In the genomic region with DNA sequence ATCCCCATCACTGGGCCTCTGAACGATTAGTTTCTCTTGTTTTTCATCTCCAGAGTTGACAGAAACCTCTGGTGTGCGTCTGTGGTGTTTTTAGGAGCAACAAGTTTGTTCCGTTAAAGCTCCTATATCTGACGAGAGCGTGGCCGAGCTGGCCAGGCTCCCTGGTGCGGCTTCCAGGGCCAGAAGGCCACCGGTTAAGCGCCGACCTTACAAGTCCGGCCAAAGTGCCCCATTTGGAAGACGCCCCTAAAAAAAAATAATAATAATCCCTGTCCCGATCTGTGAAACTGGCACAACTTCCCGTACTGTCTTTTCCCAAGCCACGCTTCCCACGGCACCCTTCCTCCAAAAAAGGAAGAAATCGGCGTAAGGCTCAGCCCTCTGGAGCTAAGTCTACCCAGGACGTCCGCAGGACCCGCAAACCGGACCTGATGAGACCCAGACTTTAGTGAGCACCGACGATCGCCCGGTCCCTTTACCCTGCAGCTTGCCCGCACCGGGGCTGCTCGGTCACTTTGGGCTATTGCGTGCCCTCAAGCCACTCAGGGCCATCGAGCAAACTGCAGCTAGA, we compare ENCODE assay signal across 8 mouse cellular contexts. TPM values are rescaled to one million over a fixed set of nuclear protein-coding genes. Genes with fewer than 3 reads are reported as not detected.
DNase-seq lines count a peak whose midpoint lies in the region; ATAC-seq and TF ChIP-seq lines count a peak whose summit lies in the region.

No protein-coding gene starts in this region.

- H3K27ac ChIP-seq in layer of hippocampus, adult 2 months, result peak overlapping the region; percentile 74
- peak overlapping the region; percentile 88 for H3K27ac ChIP-seq in heart, embryonic 15.5 days
- H3K27ac ChIP-seq in limb, embryonic 12.5 days, result peak overlapping the region; percentile 91

- H3K4me1 ChIP-seq in heart, embryonic 15.5 days (replicated peaks), result peaks cover 46% of the 10 kb centered on the region
- peaks cover 43% of the 10 kb centered on the region for H3K4me1 ChIP-seq in limb, embryonic 12.5 days (replicated peaks)

- no peaks in the 10 kb centered on the region for H3K9me3 ChIP-seq in heart, embryonic 15.5 days (replicated peaks)
- no peaks in the 10 kb centered on the region for H3K9me3 ChIP-seq in limb, embryonic 12.5 days

- peak overlapping the region; percentile 70 for H3K4me3 ChIP-seq in layer of hippocampus, adult 2 months
- H3K4me3 ChIP-seq in heart, embryonic 15.5 days, result peak overlapping the region; percentile 83
- H3K4me3 ChIP-seq in limb, embryonic 12.5 days (replicated peaks), result peak overlapping the region; percentile 90

- no peak; the same call in 1 of the 2 replicates for ATAC-seq in heart, embryonic 15.5 days (replicated peaks; ENCODE audit: insufficient number of reproducible peaks, insufficient read depth, low FRiP score, low read depth)
- ATAC-seq in limb, embryonic 12.5 days (ENCODE audit: insufficient number of reproducible peaks, insufficient read depth, low FRiP score, low TSS enrichment, low read depth), result no peak

- TF ChIP-seq CTCF in layer of hippocampus, adult 2 months (conservative IDR thresholded peaks at IDR 0.05), result no peak

- peak overlapping the region; percentile 97 for H3K9ac ChIP-seq in heart, embryonic 15.5 days
- H3K9ac ChIP-seq in limb, embryonic 12.5 days (replicated peaks), result peak overlapping the region; percentile 92

- WGBS in heart, embryonic 15.5 days, result under 1% methylated on average over 31 of the region's 31 CpGs
- WGBS in limb, embryonic 12.5 days, result under 1% methylated on average over 31 of the region's 31 CpGs

- no peaks in the 10 kb centered on the region for H3K36me3 ChIP-seq in heart, embryonic 15.5 days
- H3K36me3 ChIP-seq in limb, embryonic 12.5 days, result no peaks in the 10 kb centered on the region

- H3K27me3 ChIP-seq in heart, embryonic 15.5 days, result no peaks in the 10 kb centered on the region
- H3K27me3 ChIP-seq in limb, embryonic 12.5 days, result no peaks in the 10 kb centered on the region

- DNase-seq in layer of hippocampus, adult 2 months (ENCODE audit: low spot score in 2 of 2), result no peak
- no peak for DNase-seq in layer of hippocampus, adult 9-11 months
- peak; percentile 51 for DNase-seq in adrenal gland, postnatal 10 days
- DNase-seq in naive thymus-derived CD4-positive, alpha-beta T cell, adult 2 months (ENCODE audit: low read depth), result peak; percentile 47
- no peak for DNase-seq in right cerebral cortex, adult 2 months (ENCODE audit: low spot score in 2 of 2)
- DNase-seq in layer of hippocampus, postnatal 25 days (ENCODE audit: extremely low spot score in 1 of 2, low spot score in 1 of 2), result no peak

- H3K4me2 ChIP-seq in heart, embryonic 15.5 days, result peak overlapping the region; percentile 74
- peak overlapping the region; percentile 84 for H3K4me2 ChIP-seq in limb, embryonic 12.5 days

RNA-seq across cellular contexts. Expression of a gene that starts 1.0 kb away (rescaled TPM):
- 1 to 10 TPM; 8.8 to 9.3 TPM for total RNA-seq in layer of hippocampus, adult 2 months (2021)
- 10 to 100 TPM; 47.9 to 49.1 TPM for total RNA-seq in adrenal gland, postnatal 10 days (2021)
- polyA plus RNA-seq in heart, embryonic 15.5 days (2015; fragmentation: Nextera tagmentation; extraction: Ambion mirVana), result 20.9 and 22.2 TPM in 2 replicates
- polyA plus RNA-seq in limb, embryonic 12.5 days (2016; fragmentation: Nextera tagmentation; extraction: Ambion mirVana), result 20.2 and 22.2 TPM in 2 replicates
- 10 to 100 TPM in 1 of 2 experiments, 1 to 10 TPM in 1; 7.6 to 10.4 TPM for total RNA-seq in layer of hippocampus, postnatal 25 days (2021)

Comparison
In these comparisons a context has a peak if more than half of its experiments do, and no peak if none do; other contexts are left out.
1. DNase-seq: peak in adrenal gland, postnatal 10 days (single experiment) and naive thymus-derived CD4-positive, alpha-beta T cell, adult 2 months (single experiment); none in layer of hippocampus, adult 2 months (0 of 2), layer of hippocampus, adult 9-11 months (single experiment), right cerebral cortex, adult 2 months (0 of 2) and layer of hippocampus, postnatal 25 days (0 of 2).
2. RNA of a gene that starts 1.0 kb away (total RNA-seq): 47.9 to 49.1 TPM in adrenal gland, postnatal 10 days; 7.6 to 10.4 TPM in layer of hippocampus, postnatal 25 days and 8.8 to 9.3 TPM in layer of hippocampus, adult 2 months; every median in the first group is over 4 times any median in the second.
3. Peak in every context shown above with its lines, with median percentiles within 50 percentile points of each other: H3K27ac ChIP-seq and H3K4me3 ChIP-seq.